Mouse (Mus musculus) natural killer cell, adult 2 months (primary cell): ENCODE measurements around the gene Auts2.

ENCODE experiments used
- DNase-seq, 2 experiments: peaks; one replicate each; pipeline ENCODE4 v3.0.0; 2022; ENCODE audit warnings: low spot score in 2 of 2

Gene Auts2

GRCm38 (mm10) chr5:131459549-131459948 is 1083.6 kb downstream of the Auts2 start:
- DNase-seq, result no peak

- DNase-seq, result no peak
These were observed 1084.4 kb downstream of the Auts2 start for GRCm38 (mm10) chr5:131458700-131459099.

- no peak for DNase-seq
These were observed 1085.1 kb downstream of the Auts2 start for GRCm38 (mm10) chr5:131457999-131458398.

- no peak for DNase-seq
These were observed 1093.8 kb downstream of the Auts2 start for GRCm38 (mm10) chr5:131449181-131449868.

GRCm38 (mm10) chr5:131435239-131435876 is 1107.8 kb downstream of the Auts2 start:
- DNase-seq, result no peak

- no peak for DNase-seq
These were observed 1109.9 kb downstream of the Auts2 start for GRCm38 (mm10) chr5:131433291-131433690.

GRCm38 (mm10) chr5:131431896-131432295 is 1111.2 kb downstream of the Auts2 start:
- DNase-seq, result no peak

- no peak for DNase-seq
These were observed 1113.0 kb downstream of the Auts2 start for GRCm38 (mm10) chr5:131430109-131430508.

GRCm38 (mm10) chr5:131429563-131429962 is 1113.6 kb downstream of the Auts2 start:
- DNase-seq, result no peak

- DNase-seq, result no peak
These were observed 1115.3 kb downstream of the Auts2 start for GRCm38 (mm10) chr5:131427734-131428413.

- no peak for DNase-seq
These were observed 1120.4 kb downstream of the Auts2 start for GRCm38 (mm10) chr5:131422737-131423136.

- no peak for DNase-seq
These were observed 1122.7 kb downstream of the Auts2 start for GRCm38 (mm10) chr5:131420406-131420805.

- no peak for DNase-seq
These were observed 1127.1 kb downstream of the Auts2 start for GRCm38 (mm10) chr5:131415902-131416545.

- DNase-seq, result no peak
These were observed 1144.9 kb downstream of the Auts2 start for GRCm38 (mm10) chr5:131398250-131398649.

GRCm38 (mm10) chr5:131395756-131396155 is 1147.4 kb downstream of the Auts2 start:
- DNase-seq, result no peak
